Mouse (Mus musculus): ENCODE results near the gene Traf3ip1. TPM values are rescaled to one million over a fixed set of nuclear protein-coding genes. Genes with fewer than 3 reads are reported as not detected.

Traf3ip1 gene
- polyA plus RNA-seq, 3 experiments from 2014 or later: 3.3 to 4.8 (median 3.3) TPM

Other genes starting within 250 kb of the Traf3ip1 start
- 100 to 1,000 TPM in 2 of 3 experiments, 10 to 100 TPM in 1; 86.0 to 104 (median 100) TPM for gene Ube2f, start 244.3 kb upstream of the Traf3ip1 start, polyA plus RNA-seq (2017; shearing (Covaris generic))
- 10 to 100 TPM; 64.1 to 75.8 (median 73.6) TPM for gene Scly, start 196.3 kb upstream of the Traf3ip1 start, polyA plus RNA-seq (2017; shearing (Covaris generic))
- gene Espnl, start 172.6 kb upstream of the Traf3ip1 start, polyA plus RNA-seq (2017; shearing (Covaris generic)): not detected
- not detected for gene Klhl30, start 143.6 kb upstream of the Traf3ip1 start, polyA plus RNA-seq (2017; shearing (Covaris generic))
- gene Erfe, start 128.2 kb upstream of the Traf3ip1 start, polyA plus RNA-seq (2017; shearing (Covaris generic)): not detected
- 10 to 100 TPM; 30.1 to 46.9 (median 37.7) TPM for gene Ilkap, start 95.8 kb upstream of the Traf3ip1 start, polyA plus RNA-seq (2017; shearing (Covaris generic))
- gene Hes6, start 80.6 kb upstream of the Traf3ip1 start, polyA plus RNA-seq (2017; shearing (Covaris generic)): 10 to 100 TPM; 11.0 to 13.3 (median 11.4) TPM
- 1 to 10 TPM in 2 of 3 experiments, under 1 TPM in 1; 0.69 to 1.6 (median 1.2) TPM for gene Per2, start 35.3 kb upstream of the Traf3ip1 start, polyA plus RNA-seq (2017; shearing (Covaris generic))
- 1 to 10 TPM; 2.3 to 4.3 (median 3.0) TPM for gene Asb1, start 45.9 kb downstream of the Traf3ip1 start, polyA plus RNA-seq (2017; shearing (Covaris generic))